Mouse (Mus musculus): Measurements from ENCODE around the gene Ctdspl. TPM values are rescaled to one million over a fixed set of nuclear protein-coding genes. Genes with fewer than 3 reads are reported as not detected.

Gene Ctdspl
- polyA plus RNA-seq, 1 experiment from 2014 or later = 11.1 TPM

DNA sequence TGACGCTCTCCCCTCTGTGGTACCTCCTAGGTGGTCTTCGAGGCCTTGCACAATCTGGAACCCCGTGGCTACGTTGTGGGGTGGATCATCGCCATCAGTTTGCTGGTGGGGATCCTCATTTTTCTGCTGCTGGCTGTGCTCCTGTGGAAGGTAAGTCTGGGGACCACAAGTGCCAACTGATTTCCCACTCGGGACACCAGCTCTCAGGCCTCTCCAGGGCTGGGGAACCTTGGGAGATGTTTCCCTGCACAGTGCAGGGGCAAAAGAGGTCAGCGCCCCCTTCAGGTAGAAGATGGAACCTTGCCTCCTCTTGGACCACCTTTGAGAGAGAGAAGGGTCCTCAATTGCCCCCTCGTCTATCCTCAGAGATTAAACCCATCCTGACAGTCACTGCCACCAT, 38.5 kb upstream of the Ctdspl start:
- no peaks in the 10 kb centered on the region for H3K4me1 ChIP-seq (ENCODE audit: control insufficient read depth, insufficient read depth, low read length)
- WGBS = 92% methylated on average over 8 of the region's 8 CpGs
- H3K9ac ChIP-seq (replicated peaks; ENCODE audit: low read depth, low read length) = no peak overlapping the region
- no peak for ATAC-seq (ENCODE audit: low read depth)
- no peak overlapping the region for H3K27ac ChIP-seq (ENCODE audit: low read depth, low read length)
- no peaks in the 10 kb centered on the region for H3K36me3 ChIP-seq (ENCODE audit: control insufficient read depth, insufficient read depth, low read length)
- no peak overlapping the region for H3K4me2 ChIP-seq (ENCODE audit: low read depth, low read length)
- H3K9me3 ChIP-seq (ENCODE audit: control insufficient read depth, low read length) = no peaks in the 10 kb centered on the region
- H3K27me3 ChIP-seq (ENCODE audit: control insufficient read depth, insufficient read depth, low read length) = no peaks in the 10 kb centered on the region
- H3K4me3 ChIP-seq (ENCODE audit: low read depth, low read length) = no peak overlapping the region

DNA sequence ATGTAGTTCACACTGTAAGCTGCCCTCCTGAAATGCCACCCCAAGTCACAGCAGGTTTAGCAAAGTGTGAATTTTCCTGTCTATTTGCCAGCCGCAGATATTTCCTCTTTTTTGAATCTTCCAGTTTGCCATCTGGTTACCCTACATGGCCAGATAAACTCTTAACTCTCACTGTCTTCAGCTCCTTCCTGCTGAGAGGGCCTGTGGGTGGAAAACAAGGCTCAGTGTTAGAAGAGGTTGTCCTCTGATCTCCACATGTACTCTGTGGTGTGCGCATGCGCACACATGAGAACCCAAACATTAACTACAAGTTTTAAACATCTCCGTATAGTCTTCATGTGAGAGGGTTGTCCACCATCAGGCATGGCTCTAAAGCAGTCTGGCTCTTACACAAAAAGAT, 36.1 kb upstream of the Ctdspl start:
- H3K27me3 ChIP-seq (ENCODE audit: control insufficient read depth, insufficient read depth, low read length) = no peaks in the 10 kb centered on the region
- ATAC-seq (ENCODE audit: low read depth) = no peak
- no peak overlapping the region for H3K9ac ChIP-seq (replicated peaks; ENCODE audit: low read depth, low read length)
- H3K4me1 ChIP-seq (ENCODE audit: control insufficient read depth, insufficient read depth, low read length) = no peaks in the 10 kb centered on the region
- H3K9me3 ChIP-seq (ENCODE audit: control insufficient read depth, low read length) = no peaks in the 10 kb centered on the region
- no peak overlapping the region for H3K27ac ChIP-seq (ENCODE audit: low read depth, low read length)
- H3K4me2 ChIP-seq (ENCODE audit: low read depth, low read length) = no peak overlapping the region
- WGBS = 85% methylated on average over 4 of the region's 4 CpGs
- no peak overlapping the region for H3K4me3 ChIP-seq (ENCODE audit: low read depth, low read length)
- H3K36me3 ChIP-seq (ENCODE audit: control insufficient read depth, insufficient read depth, low read length) = no peaks in the 10 kb centered on the region

DNA sequence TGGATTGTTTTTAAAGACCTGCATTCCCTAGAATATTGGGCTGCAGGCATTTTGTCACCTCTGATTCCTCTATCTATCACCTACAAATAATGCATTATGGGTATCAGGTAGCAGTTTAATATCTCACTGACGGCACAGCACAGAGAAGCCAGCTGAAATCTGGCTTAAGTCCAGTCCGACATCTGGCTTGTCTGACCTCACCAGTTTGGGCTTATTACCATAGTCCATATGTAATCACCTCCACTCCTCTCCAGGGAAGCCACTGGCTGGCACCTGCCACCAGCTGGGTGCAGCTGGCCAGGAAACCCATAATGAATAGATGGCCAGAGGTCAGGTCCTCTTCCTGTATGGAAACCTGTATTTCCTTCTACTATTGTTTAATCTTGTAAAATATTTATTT, 35.6 kb upstream of the Ctdspl start:
- no peak overlapping the region for H3K4me2 ChIP-seq (ENCODE audit: low read depth, low read length)

DNA sequence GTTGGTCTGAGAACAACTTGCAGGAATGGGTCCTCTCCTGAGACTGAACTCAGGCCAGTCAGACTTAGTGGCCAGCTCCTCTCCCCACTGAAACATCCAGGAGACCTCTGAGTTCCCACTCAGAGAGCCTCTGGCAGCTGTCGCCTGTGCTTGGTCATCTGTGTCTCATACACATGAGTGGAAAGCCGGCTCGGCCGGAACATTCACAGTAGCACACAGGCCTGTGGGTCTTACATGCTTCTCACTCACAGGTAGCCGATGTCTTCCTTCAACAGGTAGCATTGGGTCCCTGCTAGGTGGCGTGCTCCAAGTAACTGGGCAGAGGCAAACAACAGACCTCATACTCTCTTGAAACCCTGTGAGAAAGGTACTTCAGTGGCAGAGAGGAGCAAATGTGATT, 35.2 kb upstream of the Ctdspl start:
- Histone ChIP-seq H3K27me3 (ENCODE audit: control insufficient read depth, insufficient read depth, low read length) (no peaks in the 10 kb centered on the region), H3K36me3 (ENCODE audit: control insufficient read depth, insufficient read depth, low read length) (no peaks in the 10 kb centered on the region), H3K27ac (ENCODE audit: low read depth, low read length) (no peak overlapping the region), H3K4me3 (ENCODE audit: low read depth, low read length) (no peak overlapping the region), H3K9ac (replicated peaks; ENCODE audit: low read depth, low read length) (no peak overlapping the region), H3K4me2 (ENCODE audit: low read depth, low read length) (no peak overlapping the region), H3K9me3 (ENCODE audit: control insufficient read depth, low read length) (no peaks in the 10 kb centered on the region), H3K4me1 (ENCODE audit: control insufficient read depth, insufficient read depth, low read length) (no peaks in the 10 kb centered on the region)
- WGBS = 83% methylated on average over 6 of the region's 6 CpGs
- ATAC-seq (ENCODE audit: low read depth) = no peak

More for the DNA sequence above, 35.6 kb upstream of the Ctdspl start:
- no peaks in the 10 kb centered on the region for H3K36me3 ChIP-seq (ENCODE audit: control insufficient read depth, insufficient read depth, low read length)
- no peak overlapping the region for H3K9ac ChIP-seq (replicated peaks; ENCODE audit: low read depth, low read length)
- no peak overlapping the region for H3K4me3 ChIP-seq (ENCODE audit: low read depth, low read length)
- H3K9me3 ChIP-seq (ENCODE audit: control insufficient read depth, low read length) = no peaks in the 10 kb centered on the region
- H3K4me1 ChIP-seq (ENCODE audit: control insufficient read depth, insufficient read depth, low read length) = no peaks in the 10 kb centered on the region
- H3K27me3 ChIP-seq (ENCODE audit: control insufficient read depth, insufficient read depth, low read length) = no peaks in the 10 kb centered on the region
- WGBS = 49% methylated on average over 2 of the region's 2 CpGs
- H3K27ac ChIP-seq (ENCODE audit: low read depth, low read length) = no peak overlapping the region
- no peak for ATAC-seq (ENCODE audit: low read depth)

DNA sequence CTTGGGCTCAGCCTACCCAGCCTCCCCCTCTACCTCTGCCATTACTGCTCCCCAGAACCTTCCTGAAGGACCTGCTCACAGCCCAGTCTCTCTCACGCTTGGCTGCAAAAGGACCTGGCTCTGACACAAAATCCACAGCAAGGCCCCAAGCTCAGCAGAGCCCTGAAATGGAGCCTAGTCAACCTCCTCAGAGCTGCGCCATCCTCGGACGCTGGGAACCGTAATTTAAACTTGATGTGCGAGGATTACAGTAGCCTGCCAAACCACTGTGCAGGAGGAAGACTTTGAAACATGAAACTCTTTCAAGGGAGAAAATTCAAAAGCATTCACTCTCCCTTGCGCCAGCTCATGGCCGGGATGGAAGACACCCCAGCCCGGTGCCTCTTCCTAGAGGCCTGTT, 34.7 kb upstream of the Ctdspl start:
- Histone ChIP-seq H3K27me3 (ENCODE audit: control insufficient read depth, insufficient read depth, low read length) (no peaks in the 10 kb centered on the region), H3K4me1 (ENCODE audit: control insufficient read depth, insufficient read depth, low read length) (no peaks in the 10 kb centered on the region), H3K4me3 (ENCODE audit: low read depth, low read length) (no peak overlapping the region), H3K36me3 (ENCODE audit: control insufficient read depth, insufficient read depth, low read length) (no peaks in the 10 kb centered on the region), H3K27ac (ENCODE audit: low read depth, low read length) (no peak overlapping the region), H3K4me2 (ENCODE audit: low read depth, low read length) (no peak overlapping the region), H3K9me3 (ENCODE audit: control insufficient read depth, low read length) (no peaks in the 10 kb centered on the region), H3K9ac (replicated peaks; ENCODE audit: low read depth, low read length) (no peak overlapping the region)
- ATAC-seq (ENCODE audit: low read depth) = no peak
- WGBS = 72% methylated on average over 9 of the region's 9 CpGs

DNA sequence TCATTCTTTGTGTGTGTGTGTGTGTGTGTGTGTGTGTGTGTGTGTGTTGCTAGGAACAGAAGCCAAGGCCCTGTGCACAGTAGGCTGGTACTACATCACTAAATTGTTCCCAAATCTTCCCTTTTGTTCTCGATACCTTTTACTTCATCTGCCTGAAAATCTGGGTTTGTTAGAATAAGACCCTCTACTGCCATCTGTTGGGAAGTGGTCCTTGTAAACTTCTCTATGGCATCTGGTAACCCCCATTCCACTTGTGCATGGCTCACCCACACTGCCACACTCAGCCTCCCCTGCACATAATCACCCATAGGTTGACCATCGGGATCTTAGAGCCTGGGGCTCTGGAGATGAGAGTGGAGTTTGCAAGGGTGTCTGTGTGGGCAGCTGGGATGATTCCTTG, 31.2 kb upstream of the Ctdspl start:
- Histone ChIP-seq H3K27ac (ENCODE audit: low read depth, low read length) (no peak overlapping the region), H3K27me3 (ENCODE audit: control insufficient read depth, insufficient read depth, low read length) (no peaks in the 10 kb centered on the region), H3K9ac (replicated peaks; ENCODE audit: low read depth, low read length) (no peak overlapping the region), H3K4me3 (ENCODE audit: low read depth, low read length) (no peak overlapping the region), H3K9me3 (ENCODE audit: control insufficient read depth, low read length) (no peaks in the 10 kb centered on the region), H3K4me2 (ENCODE audit: low read depth, low read length) (no peak overlapping the region), H3K4me1 (ENCODE audit: control insufficient read depth, insufficient read depth, low read length) (no peaks in the 10 kb centered on the region), H3K36me3 (ENCODE audit: control insufficient read depth, insufficient read depth, low read length) (no peaks in the 10 kb centered on the region)
- no peak for ATAC-seq (ENCODE audit: low read depth)
- 75% methylated on average over 2 of the region's 2 CpGs for WGBS

DNA sequence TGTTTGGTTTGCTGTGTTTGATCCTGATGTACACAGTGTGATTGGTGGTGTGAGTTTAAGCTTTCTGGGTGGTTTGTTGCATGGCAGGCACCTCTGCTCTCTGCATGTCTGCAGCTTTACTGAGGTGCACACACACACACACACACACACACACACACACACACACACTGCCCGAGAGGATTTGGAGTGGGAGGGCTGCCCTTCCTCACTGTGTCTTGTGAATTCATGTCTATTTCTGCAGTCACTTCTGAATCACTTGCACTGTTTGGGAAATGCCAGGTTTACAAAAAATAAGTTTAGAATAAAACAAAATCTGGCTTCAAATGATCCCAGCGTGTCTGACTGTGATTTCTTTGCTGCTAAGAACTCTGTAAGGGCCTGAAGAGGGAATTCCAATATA, 25.6 kb upstream of the Ctdspl start:
- Histone ChIP-seq H3K4me3 (ENCODE audit: low read depth, low read length) (no peak overlapping the region), H3K27ac (ENCODE audit: low read depth, low read length) (no peak overlapping the region), H3K4me1 (ENCODE audit: control insufficient read depth, insufficient read depth, low read length) (no peaks in the 10 kb centered on the region), H3K36me3 (ENCODE audit: control insufficient read depth, insufficient read depth, low read length) (no peaks in the 10 kb centered on the region), H3K4me2 (ENCODE audit: low read depth, low read length) (no peak overlapping the region), H3K9me3 (ENCODE audit: control insufficient read depth, low read length) (no peaks in the 10 kb centered on the region), H3K27me3 (ENCODE audit: control insufficient read depth, insufficient read depth, low read length) (no peaks in the 10 kb centered on the region), H3K9ac (replicated peaks; ENCODE audit: low read depth, low read length) (no peak overlapping the region)
- WGBS = 85% methylated on average over 2 of the region's 2 CpGs
- no peak for ATAC-seq (ENCODE audit: low read depth)

DNA sequence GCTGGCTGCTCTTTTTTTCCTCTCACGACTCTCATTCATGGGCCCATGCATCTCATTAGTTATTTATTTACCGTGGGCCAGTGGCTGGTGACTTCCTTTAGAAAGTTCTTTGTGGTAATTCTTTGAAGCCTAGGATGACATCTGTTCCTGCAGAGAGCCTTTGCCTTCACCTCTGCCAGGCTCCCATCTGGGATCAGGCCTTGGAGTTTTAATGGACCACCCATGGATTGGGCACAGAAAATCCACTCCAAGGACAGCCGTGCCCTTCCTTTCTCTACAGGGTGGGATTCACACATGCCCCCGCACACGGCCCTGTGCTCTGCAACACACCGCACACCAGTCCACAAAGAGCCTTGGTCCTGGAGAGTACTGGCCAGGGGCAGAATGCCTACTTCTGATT, 24.3 kb upstream of the Ctdspl start:
- Histone ChIP-seq H3K4me1 (ENCODE audit: control insufficient read depth, insufficient read depth, low read length) (no peaks in the 10 kb centered on the region), H3K27ac (ENCODE audit: low read depth, low read length) (no peak overlapping the region), H3K9me3 (ENCODE audit: control insufficient read depth, low read length) (no peaks in the 10 kb centered on the region), H3K27me3 (ENCODE audit: control insufficient read depth, insufficient read depth, low read length) (no peaks in the 10 kb centered on the region), H3K4me2 (ENCODE audit: low read depth, low read length) (no peak overlapping the region), H3K36me3 (ENCODE audit: control insufficient read depth, insufficient read depth, low read length) (no peaks in the 10 kb centered on the region), H3K4me3 (ENCODE audit: low read depth, low read length) (no peak overlapping the region), H3K9ac (replicated peaks; ENCODE audit: low read depth, low read length) (no peak overlapping the region)
- ATAC-seq (ENCODE audit: low read depth) = peak; percentile 31; the same call in 1 of the 2 replicates
- WGBS = 17% methylated on average over 6 of the region's 6 CpGs

DNA sequence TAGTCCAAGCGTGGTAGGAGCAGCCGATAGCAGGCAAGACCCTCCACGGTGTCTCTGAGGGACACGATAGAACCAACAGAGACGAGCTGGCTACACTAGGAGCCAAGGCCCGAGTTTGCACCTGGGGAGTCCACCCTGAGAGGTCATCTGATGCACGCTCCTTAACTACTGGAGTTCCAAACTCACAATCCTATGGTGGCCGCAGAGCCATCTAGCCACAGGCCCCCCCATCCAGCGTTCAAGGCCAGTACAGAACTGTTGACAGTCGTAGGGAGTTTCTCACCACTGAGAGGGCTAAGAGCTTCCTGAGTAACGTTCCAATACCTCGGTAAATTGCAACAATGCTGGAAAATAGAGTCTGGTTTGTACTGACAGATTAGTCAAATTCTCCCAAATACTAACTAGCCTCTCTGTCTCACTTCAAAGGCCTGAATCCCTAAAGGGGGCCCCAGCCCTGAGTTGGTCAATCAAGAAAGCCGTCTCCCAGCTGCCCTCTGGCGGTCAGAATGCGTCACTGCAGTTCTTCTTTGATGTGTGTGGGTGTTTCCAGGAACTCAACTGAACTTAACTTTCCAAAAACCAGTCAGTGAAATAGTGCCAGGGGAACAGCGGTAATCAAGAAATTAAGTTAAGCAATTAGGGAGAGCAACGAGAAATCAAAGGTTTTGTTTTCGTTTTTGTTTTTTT, 18.2 kb upstream of the Ctdspl start:
- Histone ChIP-seq H3K4me2 (ENCODE audit: low read depth, low read length) (no peak overlapping the region), H3K36me3 (ENCODE audit: control insufficient read depth, insufficient read depth, low read length) (no peaks in the 10 kb centered on the region), H3K27ac (ENCODE audit: low read depth, low read length) (no peak overlapping the region), H3K27me3 (ENCODE audit: control insufficient read depth, insufficient read depth, low read length) (no peaks in the 10 kb centered on the region), H3K4me3 (ENCODE audit: low read depth, low read length) (no peak overlapping the region), H3K9me3 (ENCODE audit: control insufficient read depth, low read length) (no peaks in the 10 kb centered on the region), H3K4me1 (ENCODE audit: control insufficient read depth, insufficient read depth, low read length) (no peaks in the 10 kb centered on the region), H3K9ac (replicated peaks; ENCODE audit: low read depth, low read length) (no peak overlapping the region)
- ATAC-seq (ENCODE audit: low read depth) = no peak
- WGBS = 53% methylated on average over 18 of the region's 18 CpGs
